Mouse (Mus musculus) adipocyte (in vitro differentiated cells): ENCODE results near the gene Cfd.

ENCODE experiments used
- DNase-seq: peaks from one replicate; pipeline ENCODE4 v3.0.0-alpha.2; 2016; ENCODE audit warnings: low spot score

Gene Cfd

DNA sequence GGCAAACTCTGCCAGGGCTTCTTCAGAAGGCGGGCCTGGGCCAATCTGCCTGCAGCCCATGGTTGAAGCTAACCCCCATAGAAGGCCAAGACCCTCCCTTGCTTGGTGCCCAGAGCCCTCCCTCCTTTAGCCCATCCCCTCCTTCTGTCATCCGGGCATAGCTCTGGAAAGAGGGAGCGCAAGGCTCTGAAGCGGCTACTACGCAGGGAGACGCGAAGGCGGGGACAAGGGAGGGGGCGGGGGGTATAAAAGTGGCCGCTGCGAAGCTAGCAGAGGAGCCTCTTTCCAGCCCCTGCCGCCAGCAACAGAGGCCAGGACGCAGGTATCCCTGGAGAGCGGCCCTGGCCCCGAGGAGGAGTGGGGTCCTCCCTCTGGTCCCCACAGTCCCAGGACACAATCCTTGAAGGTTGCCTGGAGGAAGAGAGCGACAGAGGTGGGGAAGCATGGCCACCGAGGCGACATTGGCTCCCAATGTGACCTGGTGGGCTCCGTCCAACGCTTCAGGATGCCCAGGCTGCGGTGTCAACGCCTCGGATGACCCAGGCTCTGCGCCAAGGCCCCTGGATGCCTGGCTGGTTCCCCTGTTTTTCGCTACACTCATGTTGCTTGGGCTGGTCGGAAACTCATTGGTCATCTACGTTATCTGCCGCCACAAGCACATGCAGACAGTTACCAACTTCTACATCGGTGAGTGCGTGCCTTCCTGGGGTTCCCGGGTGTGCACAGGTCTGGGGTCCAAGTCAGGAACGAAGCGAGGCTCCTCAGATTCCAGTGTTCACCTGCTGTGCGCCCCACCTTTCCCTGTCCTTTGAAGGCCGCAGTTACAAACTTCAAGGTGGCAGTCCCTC, 27.8 kb downstream of the Cfd start:
- DNase-seq, result no peak

DNA sequence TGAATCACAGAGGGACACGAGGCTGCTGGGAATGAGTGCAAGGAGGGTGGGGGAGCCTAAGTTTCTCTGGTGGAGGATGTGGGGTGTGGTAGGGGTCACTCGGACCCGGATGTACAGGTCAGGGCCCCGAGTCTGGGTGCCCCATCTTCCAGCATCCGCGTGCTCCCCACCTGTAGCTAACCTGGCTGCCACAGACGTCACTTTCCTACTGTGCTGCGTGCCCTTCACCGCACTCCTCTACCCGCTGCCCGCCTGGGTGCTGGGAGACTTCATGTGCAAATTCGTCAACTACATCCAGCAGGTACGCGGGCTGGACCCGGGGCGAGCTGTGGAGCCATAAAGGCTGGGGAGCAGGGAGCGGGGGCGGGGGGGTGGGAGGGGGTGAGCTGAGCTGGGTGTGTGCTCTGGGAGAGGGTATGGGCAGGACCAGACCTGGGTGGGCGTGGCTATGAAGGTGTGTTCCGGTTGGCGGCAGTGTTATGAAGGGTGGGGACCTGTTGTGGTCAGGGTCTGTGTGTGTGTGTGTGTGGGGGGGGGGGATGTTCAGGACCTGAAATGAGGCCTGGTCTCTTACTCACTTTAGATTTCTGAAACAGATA, 28.7 kb downstream of the Cfd start:
- DNase-seq, result no peak

DNA sequence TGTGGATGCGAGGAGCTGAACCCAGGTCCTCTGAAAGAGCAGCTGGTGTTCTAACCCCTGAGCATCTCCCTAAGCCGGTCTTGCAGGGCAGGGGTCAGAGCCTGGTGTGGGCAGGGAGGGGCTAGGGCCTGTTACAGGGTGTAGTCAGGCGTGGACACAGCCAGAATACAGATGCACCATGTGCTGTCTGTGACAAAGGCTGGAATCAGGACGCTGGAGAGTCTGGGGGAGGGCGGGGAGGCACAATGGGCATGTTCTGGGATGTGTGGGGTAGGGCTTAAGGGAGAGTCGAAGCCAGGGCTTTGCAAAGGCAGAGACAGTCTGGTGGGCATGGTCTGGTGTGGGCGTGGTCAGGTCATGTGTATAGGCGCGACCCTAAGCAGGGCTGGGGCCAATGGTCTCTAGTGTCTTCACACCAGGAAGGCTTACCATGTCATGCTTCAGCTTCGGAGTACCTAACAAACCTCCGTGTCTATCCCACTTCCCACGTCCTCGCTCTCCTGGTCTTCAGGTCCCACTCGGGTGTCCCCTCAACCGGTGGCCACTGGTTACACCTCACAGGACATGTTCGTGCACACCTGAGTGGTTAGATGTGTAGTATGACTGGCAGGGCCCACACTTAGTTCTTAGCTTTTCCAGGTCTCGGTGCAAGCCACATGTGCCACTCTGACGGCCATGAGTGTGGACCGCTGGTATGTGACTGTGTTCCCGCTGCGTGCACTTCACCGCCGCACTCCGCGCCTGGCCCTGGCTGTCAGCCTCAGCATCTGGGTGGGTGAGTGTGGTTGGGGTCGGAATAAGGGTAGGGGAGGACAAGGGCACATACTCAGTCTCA, 29.6 kb downstream of the Cfd start:
- peak; percentile 3 for DNase-seq

DNA sequence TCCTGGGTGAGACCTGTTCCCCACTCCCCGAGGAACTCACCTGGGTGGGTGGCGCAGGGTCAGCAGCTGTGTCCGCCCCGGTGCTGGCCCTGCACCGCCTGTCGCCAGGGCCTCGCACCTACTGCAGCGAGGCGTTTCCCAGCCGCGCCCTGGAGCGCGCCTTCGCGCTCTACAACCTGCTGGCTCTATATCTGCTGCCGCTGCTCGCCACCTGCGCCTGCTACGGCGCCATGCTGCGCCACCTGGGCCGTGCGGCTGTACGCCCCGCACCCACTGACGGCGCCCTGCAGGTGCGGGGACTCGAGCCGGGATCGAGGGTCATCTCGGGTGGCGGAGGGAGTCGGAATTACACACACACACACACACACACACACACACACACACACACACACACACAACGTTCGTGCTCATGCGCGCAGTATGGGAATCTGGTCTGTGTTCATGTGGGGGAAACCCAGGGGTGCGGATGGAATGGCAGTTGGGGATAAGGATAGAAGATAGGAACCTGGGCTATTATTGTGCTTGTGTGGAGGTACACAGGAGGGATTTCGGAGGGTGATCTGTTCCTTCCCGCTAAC, 30.4 kb downstream of the Cfd start, which contains the start of gene R3hdm4:
Gene R3hdm4 (minus strand): TSS at position 251 of the 578 bp plus-strand sequence.
- no peak for DNase-seq

DNA sequence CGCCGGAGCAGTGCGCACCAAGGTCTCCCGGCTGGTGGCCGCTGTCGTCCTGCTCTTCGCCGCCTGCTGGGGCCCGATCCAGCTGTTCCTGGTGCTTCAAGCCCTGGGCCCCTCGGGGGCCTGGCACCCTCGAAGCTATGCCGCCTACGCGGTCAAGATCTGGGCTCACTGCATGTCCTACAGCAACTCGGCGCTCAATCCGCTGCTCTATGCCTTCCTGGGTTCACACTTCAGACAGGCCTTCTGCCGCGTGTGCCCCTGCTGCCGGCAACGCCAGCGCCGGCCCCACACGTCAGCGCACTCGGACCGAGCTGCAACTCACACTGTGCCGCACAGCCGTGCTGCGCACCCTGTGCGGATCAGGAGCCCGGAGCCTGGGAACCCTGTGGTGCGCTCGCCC, 30.9 kb downstream of the Cfd start:
- DNase-seq, result no peak

DNA sequence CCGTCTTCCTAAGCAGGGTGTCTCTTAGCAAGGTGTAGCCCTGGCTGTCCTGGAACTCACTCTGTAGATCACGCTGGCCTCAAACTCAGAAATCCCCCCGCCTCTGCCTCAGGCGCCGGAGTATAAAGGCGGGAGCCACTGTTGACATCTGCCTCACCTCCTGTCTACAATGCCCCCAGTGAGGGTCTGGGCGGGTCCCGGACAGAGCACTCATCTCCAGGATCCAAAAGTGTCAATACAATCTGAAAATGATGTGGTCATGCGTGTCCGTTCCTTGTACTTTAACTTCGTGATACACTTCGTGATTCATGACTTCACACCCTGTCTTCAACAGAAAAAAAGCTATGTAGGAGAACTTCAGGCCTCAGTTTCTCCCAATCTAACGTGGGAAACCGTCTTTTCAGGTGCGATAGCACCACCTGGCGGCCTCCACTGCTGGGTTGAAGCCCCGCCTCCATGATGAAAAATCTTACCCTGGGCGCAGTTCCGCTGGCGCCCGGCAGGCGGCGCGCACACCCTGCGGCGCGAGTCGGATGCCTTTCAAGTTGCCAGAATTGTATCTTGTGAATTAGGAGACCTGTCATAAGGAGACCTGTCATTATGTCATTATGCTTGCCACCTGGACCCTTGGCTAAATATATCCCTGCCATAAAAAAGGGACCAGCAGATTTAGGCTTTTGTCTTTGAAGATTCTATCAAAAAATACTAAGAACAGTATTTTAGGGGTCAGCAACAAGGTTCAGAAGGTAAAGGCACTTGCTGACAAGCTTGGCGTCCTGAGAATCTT, 34.5 kb downstream of the Cfd start:
- DNase-seq, result peak; percentile 91

DNA sequence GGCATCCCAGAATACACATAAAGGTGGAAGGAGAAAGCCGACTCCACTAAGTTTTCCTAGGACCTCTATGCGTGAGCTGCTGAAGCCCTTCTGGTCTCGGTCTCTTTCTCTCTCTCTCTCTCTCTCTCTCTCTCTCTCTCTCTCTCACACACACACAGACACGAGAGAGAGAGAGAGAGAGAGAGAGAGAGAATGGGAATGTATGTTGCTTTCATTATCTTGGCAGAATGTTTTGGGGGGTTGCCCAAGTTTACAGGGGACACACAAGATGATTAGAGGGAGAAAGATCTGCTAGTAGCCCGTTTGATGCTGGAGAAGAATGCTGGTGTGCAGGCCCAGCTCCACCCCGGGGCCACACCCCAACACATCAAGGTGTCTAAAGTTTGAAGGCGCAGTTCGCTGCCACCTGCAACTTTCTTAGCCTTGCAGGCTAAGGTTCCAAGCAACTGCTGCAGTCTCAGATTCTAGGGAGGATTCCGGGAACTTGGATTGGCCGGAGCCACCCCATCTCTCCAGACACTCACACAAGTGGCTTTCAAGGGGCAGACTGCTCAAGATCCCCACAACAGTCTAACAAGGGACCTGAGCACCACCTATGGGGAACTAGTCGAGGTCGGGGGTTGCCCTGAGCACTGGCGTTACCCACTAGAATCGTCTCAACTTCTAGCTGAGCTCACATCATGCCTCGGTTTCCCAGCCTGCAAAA, 35.3 kb downstream of the Cfd start:
- no peak for DNase-seq

DNA sequence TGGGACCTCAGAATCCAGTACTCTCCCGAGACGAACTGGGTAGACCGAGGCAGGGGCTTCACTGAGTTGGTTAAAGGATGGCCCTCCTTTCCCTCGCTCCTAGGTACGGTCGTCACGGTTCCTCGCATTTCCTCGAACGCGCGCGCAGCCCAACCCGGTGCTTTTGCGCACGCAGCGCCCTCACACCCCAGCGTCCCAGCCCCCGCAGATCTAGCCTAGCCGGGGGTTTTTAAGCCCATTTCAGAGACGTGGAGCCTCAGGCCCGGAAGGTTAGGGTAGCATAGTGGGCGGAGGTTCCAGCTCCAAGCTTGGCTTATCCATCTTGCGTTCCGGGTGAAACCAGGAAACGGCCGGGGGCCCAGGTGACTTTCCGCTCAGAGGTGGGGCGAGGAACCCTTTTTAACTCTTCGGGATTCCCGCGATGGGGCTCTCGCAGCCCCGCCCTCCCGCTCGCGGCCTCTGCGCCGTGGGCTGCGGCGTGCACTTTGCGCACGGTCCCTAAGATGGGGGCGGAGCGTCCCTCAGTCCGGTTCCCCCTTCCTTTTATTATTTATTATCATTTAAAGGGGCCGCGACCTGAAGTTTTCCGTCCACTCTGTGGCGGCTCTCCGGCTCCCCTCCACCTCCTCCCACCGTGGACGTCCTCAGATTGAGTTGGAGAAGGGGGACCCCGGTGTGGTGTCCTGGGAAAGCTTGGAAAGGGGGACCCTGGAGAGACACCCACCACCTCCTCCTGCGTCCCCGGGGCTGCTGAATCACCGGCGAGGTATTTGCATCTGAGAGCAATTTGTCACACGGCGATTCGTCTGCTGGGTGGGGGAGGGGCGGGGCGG, 36.1 kb downstream of the Cfd start, which contains the start of gene Arid3a:
Gene Arid3a (plus strand): TSS at position 553 of the 833 bp plus-strand sequence.
- DNase-seq, result peak; percentile 87

DNA sequence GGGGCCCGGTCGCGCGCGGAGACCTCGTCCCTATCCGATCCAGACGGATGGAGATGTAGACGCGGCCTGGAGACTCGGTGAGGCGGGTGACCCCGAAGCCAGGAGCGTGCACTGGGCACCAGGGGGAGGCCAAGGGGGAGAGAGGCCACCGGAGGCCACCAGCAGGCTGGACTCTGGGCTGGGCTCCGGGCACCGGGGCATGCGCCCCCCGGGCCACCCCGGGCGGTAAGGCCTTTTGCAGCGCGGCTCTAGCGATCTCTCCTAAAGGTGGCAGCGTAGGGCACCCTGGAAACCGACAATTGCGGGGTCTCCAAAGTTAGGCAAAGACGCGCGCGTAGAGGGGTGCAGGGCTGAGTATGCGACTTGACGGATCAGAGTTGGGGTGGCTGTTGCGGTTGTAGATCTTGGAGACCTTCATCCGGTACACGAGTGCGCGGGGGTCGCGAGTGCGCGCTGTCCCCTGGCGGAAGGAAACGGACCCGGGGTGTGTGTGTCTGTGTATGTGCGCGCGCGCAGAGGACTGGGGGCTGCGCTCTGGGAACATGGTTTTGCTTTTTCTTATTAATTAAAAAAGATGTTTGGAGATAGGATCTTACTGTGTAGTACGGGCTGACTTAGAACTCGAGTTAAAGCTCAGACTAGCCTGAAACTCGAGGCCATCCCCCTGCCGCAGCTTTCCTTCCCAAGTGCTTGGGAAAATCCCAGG, 36.8 kb downstream of the Cfd start:
- DNase-seq, result peak; percentile 47

DNA sequence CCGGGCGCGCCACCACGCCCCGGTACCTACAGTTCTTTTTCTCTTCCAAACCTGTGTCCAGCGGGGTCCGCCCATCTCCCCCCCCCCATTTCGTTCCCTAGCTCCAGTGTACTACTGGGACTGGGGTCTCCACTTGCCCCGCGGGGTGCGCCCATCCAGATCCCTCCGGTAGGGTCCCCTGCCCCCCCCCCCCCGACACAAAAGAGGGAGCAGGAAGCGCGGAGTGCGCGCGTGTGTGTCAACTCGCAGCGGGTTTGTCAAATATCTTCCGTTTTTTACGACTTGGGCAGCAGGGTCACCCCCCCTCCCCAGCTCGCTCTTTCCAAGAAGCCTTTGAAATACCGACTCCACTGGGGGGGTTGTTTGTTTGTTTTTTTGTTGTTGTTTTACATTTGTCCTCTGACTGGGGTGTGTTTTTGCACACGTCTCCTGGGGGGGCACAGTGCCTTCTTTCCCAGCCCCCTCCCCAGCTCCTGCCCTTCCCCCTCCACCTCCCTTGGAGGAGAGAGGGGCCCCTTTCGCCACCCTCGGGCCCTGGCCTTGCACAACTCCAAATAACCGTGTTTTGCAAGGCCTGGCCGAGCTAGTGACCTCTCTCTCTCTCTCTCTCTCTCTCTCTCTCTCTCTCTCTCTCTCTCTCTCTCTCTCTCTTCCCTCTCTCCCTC, 37.5 kb downstream of the Cfd start:
- peak; percentile 75 for DNase-seq

DNA sequence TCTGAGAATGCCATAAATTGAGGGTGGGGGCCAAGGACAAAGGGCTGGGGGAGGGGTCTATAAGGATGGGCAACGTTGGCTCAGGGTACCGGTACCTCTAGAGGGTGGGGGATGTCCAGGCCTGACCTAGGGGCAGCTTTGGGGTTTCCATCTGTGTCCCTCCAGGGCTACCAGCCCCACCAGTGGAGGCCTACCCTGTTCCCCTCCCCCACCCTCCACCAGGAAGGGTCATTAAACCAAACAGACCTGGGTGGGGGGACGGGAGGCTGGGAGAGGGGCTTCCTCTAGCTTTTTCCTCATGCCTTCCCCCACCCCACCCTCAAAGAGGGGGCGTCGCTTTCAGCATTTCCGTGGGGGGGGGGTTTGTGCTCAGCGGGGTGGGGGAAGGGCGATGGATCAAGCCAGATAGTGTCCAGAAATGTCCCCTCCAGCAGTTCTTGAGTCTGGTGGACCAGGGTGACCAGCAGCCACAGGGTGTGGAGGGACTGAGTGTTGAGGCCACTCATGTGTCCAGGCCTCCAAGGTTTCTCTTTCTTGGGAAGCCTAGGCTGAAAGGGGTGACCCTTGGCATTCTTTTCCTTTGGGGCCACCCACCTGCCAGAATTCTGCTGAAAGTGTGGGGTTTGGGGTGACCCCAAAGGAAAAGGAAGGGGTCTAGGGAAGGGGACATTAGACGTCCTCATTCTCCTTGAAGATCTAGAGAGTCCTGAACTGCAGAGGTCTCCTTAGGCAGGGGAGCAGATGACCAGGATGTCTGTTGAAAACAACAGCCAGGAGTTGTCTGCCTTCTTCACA, 38.5 kb downstream of the Cfd start:
- no peak for DNase-seq

DNA sequence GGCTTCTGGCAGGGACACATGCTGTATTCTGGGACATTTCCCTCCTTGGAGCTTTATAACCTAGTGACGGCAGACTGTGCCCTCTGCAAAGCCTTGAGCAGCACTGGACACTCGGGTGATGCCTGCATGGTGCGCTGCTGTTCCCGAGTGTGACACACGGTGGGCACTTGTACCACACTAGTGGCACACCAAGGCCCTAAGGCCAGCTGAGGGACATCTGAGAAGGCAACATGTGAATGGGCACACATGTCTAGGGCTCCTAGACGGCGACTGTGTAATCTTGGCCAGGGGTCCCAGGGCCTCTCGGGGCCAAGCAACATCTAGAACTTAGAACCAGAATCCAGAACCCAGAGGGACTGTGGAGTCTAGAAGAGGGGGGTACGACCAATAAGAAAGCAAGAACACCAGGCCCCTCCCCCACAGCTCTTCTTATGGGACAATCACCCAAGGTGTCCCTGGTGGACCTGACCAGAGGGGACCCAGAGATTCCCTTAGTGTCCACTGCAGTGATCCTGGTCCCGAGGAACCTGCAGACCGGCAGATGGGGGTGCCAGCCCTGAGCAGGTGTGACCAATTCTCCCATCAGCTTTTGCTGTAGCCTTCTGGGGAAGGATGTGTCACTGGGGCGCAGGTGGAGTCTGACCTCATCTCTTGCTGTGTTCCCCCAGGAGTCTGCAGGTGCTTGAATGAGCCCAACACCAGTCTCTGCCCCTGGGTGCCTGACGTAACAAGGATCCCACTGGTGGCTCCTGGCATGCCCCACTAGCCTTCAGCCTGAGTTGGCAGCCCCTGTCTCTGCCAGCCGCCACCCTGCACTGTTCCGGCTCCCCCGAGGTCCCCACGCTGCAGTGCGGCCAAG, 39.5 kb downstream of the Cfd start:
- DNase-seq, result no peak

DNA sequence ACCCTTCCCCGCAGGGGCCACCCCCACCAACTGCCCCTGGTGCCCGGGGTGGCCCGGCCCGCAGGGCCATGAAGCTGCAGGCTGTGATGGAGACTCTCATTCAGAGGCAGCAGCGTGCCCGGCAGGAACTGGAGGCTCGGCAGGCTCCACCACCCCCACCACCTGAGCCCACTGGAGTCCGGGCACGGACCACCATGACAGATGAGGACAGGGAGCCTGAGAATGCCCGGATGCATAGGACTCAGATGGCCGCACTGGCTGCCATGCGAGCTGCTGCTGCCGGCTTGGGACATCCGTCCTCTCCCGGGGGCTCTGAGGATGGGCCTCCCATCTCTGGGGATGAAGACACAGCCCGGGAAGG, 40.2 kb downstream of the Cfd start:
- DNase-seq, result no peak

DNA sequence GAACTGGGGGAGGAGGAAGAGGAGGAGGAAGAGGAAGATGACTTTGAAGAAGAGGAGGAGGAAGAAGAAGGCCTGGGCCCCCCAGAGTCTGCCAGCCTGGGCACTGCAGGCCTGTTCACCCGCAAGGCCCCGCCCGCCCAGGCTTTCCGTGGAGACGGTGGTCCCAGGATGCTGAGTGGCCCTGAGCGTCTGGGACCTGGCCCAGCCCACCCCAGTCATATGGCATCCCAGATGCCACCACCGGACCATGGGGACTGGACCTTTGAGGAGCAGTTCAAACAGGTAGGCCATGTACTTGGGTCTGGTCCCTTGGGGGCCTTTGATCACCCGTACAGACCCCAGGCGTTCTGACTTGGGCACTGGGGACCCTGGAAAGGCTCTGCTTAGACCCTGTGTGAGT, 41.1 kb downstream of the Cfd start:
- no peak for DNase-seq

DNA sequence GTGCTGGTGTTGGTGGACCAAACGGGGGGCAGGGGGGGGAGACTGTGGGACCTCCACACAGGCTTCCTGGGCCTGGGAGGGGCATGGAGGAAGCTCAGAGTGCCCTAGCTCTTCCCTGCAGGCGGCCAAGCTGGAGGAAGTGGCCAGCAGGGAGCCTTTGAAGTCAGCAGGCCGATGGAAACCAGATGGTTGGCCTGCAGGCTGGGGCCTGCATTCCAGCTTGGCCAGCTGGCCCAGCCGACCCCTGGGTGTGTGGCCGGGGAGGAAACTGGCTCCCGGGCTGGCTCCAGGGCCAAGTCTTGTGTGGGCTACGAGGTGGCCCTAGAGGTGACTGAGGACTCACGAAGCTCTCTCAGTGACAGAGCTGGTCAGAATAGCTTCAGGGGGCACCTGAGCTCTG, 42.1 kb downstream of the Cfd start:
- DNase-seq, result peak; percentile 65

DNA sequence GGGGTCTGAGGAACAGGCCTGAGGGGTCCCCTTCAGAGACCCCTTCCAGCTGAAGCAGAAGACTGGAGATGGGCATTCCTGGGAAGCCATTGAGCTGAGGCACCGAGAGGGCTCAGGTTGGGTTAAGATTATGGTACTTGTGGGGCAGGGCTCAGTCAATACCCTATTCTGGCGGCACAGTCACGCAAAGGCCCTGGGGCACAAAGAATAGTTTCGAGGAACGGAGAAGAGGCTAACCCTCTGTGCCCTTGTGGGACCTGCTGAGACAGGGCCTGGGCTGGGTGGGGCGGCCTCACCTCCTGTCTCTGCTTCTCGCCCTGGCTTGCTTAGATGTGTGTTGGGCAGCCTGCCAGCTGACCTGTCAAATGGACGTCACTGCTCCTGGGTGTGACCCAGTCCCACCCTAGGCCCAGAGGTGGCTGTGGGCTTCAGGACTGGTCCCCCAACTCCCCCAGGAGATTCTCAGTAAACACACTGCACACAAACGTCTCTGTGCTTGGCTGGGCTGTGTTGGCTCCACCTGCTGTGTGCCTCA, 42.6 kb downstream of the Cfd start:
- DNase-seq, result no peak

DNA sequence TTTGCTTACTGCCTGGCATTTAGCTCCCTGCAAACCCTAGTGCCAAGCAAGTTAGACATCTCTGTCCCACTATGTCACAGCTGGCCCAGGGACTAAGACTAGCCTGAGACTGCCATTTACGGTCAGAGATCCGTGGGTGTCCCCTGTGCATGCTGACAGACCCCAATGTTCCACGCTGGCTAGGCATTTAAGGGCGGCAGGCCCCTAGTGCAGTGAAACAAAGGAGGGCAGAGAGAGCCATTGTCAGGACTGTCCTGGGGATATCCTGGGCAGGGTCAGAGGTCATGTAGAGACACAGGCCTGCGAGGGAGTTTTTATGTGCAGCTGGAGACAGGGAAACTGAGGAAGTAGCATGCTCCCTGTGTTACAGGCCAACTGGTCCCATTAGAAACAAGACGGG, 43.2 kb downstream of the Cfd start:
- no peak for DNase-seq
